Mouse (Mus musculus): ENCODE measurements around the gene Gm43302. TPM values are rescaled to one million over a fixed set of nuclear protein-coding genes. Genes with fewer than 3 reads are reported as not detected.
"Not testable (repeated sequence)": the region's sequence is repeated elsewhere in the genome, so short reads cannot be mapped to it uniquely, and the experiment has no call there.

The Gm43302 gene
- total RNA-seq, 1 experiment from 2014 or later: not detected

- not testable (repeated sequence) for ATAC-seq (ENCODE audit: extremely low read depth, insufficient number of reproducible peaks, low FRiP score, poor library complexity, severe bottlenecking)
Measured at GRCm38 (mm10) chr5:105208957-105209356, 84.5 kb downstream of the Gm43302 start.

GRCm38 (mm10) chr5:105200791-105201355, 92.6 kb downstream of the Gm43302 start:
- ATAC-seq (ENCODE audit: extremely low read depth, insufficient number of reproducible peaks, low FRiP score, poor library complexity, severe bottlenecking): not testable (repeated sequence)

GRCm38 (mm10) chr5:105199149-105199548, 94.3 kb downstream of the Gm43302 start:
- ATAC-seq (ENCODE audit: extremely low read depth, insufficient number of reproducible peaks, low FRiP score, poor library complexity, severe bottlenecking): not testable (repeated sequence)

GRCm38 (mm10) chr5:105197915-105198560, 95.5 kb downstream of the Gm43302 start:
- 0 out of 2 replicates have a peak, but pooled peaks have one; percentile 30 for ATAC-seq (ENCODE audit: extremely low read depth, insufficient number of reproducible peaks, low FRiP score, poor library complexity, severe bottlenecking)

- not testable (repeated sequence) for ATAC-seq (ENCODE audit: extremely low read depth, insufficient number of reproducible peaks, low FRiP score, poor library complexity, severe bottlenecking)
Measured at GRCm38 (mm10) chr5:105196308-105196707, 97.2 kb downstream of the Gm43302 start.

- ATAC-seq (ENCODE audit: extremely low read depth, insufficient number of reproducible peaks, low FRiP score, poor library complexity, severe bottlenecking): not testable (repeated sequence)
Measured at GRCm38 (mm10) chr5:105192536-105192935, 101.0 kb downstream of the Gm43302 start.

- ATAC-seq (ENCODE audit: extremely low read depth, insufficient number of reproducible peaks, low FRiP score, poor library complexity, severe bottlenecking): no peak
Measured at GRCm38 (mm10) chr5:105181446-105181845, 112.0 kb downstream of the Gm43302 start.

Other genes with a start within 250 kb of the Gm43302 start
- gene Gbp9, start 154.2 kb downstream of the Gm43302 start, total RNA-seq (2017): 155 and 177 TPM in 2 replicates
- gene Gbp8, start 154.2 kb downstream of the Gm43302 start, total RNA-seq (2017): 8.8 and 14.4 TPM in 2 replicates
- gene Gbp4, start 154.1 kb downstream of the Gm43302 start, total RNA-seq (2017): 39.9 and 50.6 TPM in 2 replicates
- gene Gbp10, start 54.2 kb downstream of the Gm43302 start, total RNA-seq (2017): 1.9 and 2.6 TPM in 2 replicates
- 4.2 and 8.0 TPM in 2 replicates for gene Gbp6, start within 50 bp of the Gm43302 start, total RNA-seq (2017)
- 2.2 and 2.5 TPM in 2 replicates for gene Lrrc8b, start 122.1 kb upstream of the Gm43302 start, total RNA-seq (2017)
- 14.7 and 15.8 TPM in 2 replicates for gene Lrrc8c, start 225.7 kb upstream of the Gm43302 start, total RNA-seq (2017)

Data from neutrophil, adult 5-6 weeks (primary cell).